Mouse (Mus musculus): Measurements from ENCODE around the gene Thra.

- TF ChIP-seq POLR2A (IDR thresholded peaks at IDR 0.05; ENCODE audit: low read depth, low read length) = no peak
- TF ChIP-seq CTCF (IDR thresholded peaks at IDR 0.05; ENCODE audit: extremely low read depth, insufficient read depth, insufficient read length, insufficient replicate concordance) = no peak
Measured at GRCm38 (mm10) chr11:98734020-98734419, 6.4 kb upstream of the Thra start.

All from spleen, adult 2 months (tissue).